Mouse (Mus musculus) heart, postnatal 0 days (tissue): ENCODE measurements around the gene Ier3. TPM values are rescaled to one million over a fixed set of nuclear protein-coding genes. Genes with fewer than 3 reads are reported as not detected.
"Not testable (repeated sequence)": the region's sequence is repeated elsewhere in the genome, so short reads cannot be mapped to it uniquely, and the experiment has no call there.

Experiments used
- ATAC-seq: fragments of 200-750 bp; cut with Nextera tagmentation; 2 replicates; pipeline ENCODE4 v1.8.0; 2017; ENCODE audit warnings: low read depth, moderate number of reproducible peaks, moderate library complexity; ENCODE audit not compliant: insufficient read depth
- DNase-seq: peaks from one replicate; pipeline ENCODE4 v3.0.0-alpha.2; 2016; ENCODE audit warnings: low spot score
- H3K27ac ChIP-seq: fragments of 300-500 bp; sonication (generic); 2 replicates; pipeline ENCODE4 v1.5.1; 2014; ENCODE audit warnings: low read depth, mild to moderate bottlenecking
- H3K27me3 ChIP-seq: fragments of 300-500 bp; sonication (generic); 2 replicates; pipeline ENCODE4 v1.6.1; 2014; ENCODE audit warnings: low read length, mixed read lengths; ENCODE audit not compliant: control insufficient read depth, insufficient read depth
- H3K36me3 ChIP-seq: fragments of 300-500 bp; sonication (generic); replicated peaks from 2 replicates; pipeline ENCODE4 v1.6.1; 2014; ENCODE audit warnings: low read length, mixed read lengths; ENCODE audit not compliant: control insufficient read depth, insufficient read depth
- H3K4me1 ChIP-seq: fragments of 300-500 bp; sonication (generic); 2 replicates; pipeline ENCODE4 v1.6.1; 2014; ENCODE audit warnings: antibody characterized with exemption; ENCODE audit not compliant: control insufficient read depth, insufficient read depth
- H3K4me2 ChIP-seq: fragments of 300-500 bp; sonication (generic); 2 replicates; pipeline ENCODE4 v1.6.1; 2014; ENCODE audit warnings: low read depth, mild to moderate bottlenecking, low read length, moderate library complexity
- H3K4me3 ChIP-seq: fragments of 300-500 bp; sonication (generic); 2 replicates; pipeline ENCODE4 v1.5.1; 2014; ENCODE audit warnings: low read depth, low read length
- H3K9ac ChIP-seq: fragments of 300-500 bp; sonication (generic); replicated peaks from 2 replicates; pipeline ENCODE4 v1.6.1; 2014; ENCODE audit warnings: low read depth, low read length, mixed read lengths
- H3K9me3 ChIP-seq: fragments of 300-500 bp; sonication (generic); replicated peaks from 2 replicates; pipeline ENCODE4 v1.6.1; 2016; ENCODE audit warnings: low read length; ENCODE audit not compliant: control insufficient read depth
- CTCF ChIP-seq: IDR thresholded peaks from 2 replicates; pipeline ENCODE4 v1.5.1; 2016; ENCODE audit warnings: antibody characterized with exemption, control low read depth, low read depth
- EP300 ChIP-seq: IDR thresholded peaks from 2 replicates; pipeline ENCODE4 v1.6.1; 2016; ENCODE audit warnings: antibody characterized with exemption, low read depth
- WGBS: fragments of 180-500 bp; shearing (Covaris S2); extraction: QIAGEN DNeasy Blood & Tissue Kit; methylation state at CpG from one replicate; pipeline ENCODE4 v1.1.7; 2014; 5-methylcytosine and 5-hydroxymethylcytosine counted together
- polyA plus RNA-seq: library from polyadenylated mRNA; unstranded; fragments of >200 nt; fragmentation: Nextera tagmentation; extraction: Ambion mirVana; gene quantifications from 2 replicates; pipeline ENCODE4 v1.2.1, GENCODE M21; 2015
- total RNA-seq: library from RNA; depleted of rRNA; stranded (reverse); fragments of >200 nt; gene quantifications from 2 replicates; pipeline ENCODE4 v1.2.3, GENCODE M21; 2014; ENCODE audit warnings: low replicate concordance

Gene Ier3
- total and polyA plus RNA-seq, 2 experiments from 2014 or later, result 50.5 to 79.4 TPM

DNA sequence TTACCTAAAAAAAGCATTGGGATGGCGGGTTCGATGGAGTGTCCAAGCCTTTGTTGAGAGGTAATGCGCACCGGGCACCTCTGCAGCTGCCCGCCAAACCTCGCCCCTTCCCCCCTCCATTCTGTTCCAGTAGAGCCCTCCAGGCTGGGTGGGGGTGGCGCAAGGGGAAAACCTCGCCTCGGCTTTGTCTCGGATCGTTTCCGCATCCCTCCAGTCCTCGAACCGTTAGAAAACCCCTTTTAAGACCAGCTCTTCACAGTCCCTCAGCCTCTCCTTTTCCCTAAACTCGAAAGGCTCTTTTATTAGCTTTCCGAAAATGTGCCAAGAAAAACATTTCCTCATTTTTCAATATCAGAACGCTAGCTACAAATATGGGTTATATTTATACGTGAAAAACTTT is 16.0 kb downstream of the Ier3 start:
- peak; percentile 62 for DNase-seq
- ATAC-seq, result no peak
- peaks cover 17% of the 10 kb centered on the region for H3K4me1 ChIP-seq

DNA sequence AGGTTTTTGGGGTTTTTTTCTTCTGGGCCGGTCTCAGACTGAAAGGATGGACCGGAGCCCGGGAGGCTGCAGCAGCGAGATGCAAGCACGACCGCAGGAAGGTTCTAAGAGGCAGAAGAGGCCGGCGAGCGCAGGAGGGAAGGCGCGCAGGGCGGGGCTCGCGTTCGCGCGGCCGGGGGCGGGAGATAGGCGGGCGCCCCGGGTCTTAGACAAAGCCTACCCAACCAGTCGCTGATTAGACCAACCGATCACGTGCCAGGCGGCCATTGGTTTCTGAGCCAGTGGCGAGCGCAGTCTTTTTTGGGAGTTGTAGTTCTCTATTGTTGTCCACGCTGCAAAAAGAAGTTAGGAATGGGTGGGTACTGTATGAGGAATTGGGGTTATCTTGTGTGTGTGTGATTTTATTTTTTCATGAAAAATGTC is 16.6 kb downstream of the Ier3 start, which contains the start of gene Tubb5:
Tubb5 (minus strand) TSS at position 185 of the 423 bp plus-strand sequence.
- peak within 1 kb of the TSS; percentile 89 for H3K27ac ChIP-seq
- ATAC-seq, result peak; percentile 73
- peak within 1 kb of the TSS; percentile 73 for H3K4me3 ChIP-seq
- H3K4me2 ChIP-seq, result peak within 1 kb of the TSS; percentile 75
- peak; percentile 98 for DNase-seq
- H3K27me3 ChIP-seq, result no peaks in the 10 kb centered on the region
- peaks cover 29% of the 10 kb centered on the region for H3K36me3 ChIP-seq
- TF ChIP-seq EP300, result peak; percentile 74
- TF ChIP-seq CTCF, result no peak
- H3K9me3 ChIP-seq, result no peaks in the 10 kb centered on the region
- under 1% methylated on average over 29 of the region's 29 CpGs for WGBS
- H3K9ac ChIP-seq, result peak within 1 kb of the TSS; percentile 82
- H3K4me1 ChIP-seq, result peaks cover 17% of the 10 kb centered on the region

More for the DNA sequence above, 16.0 kb downstream of the Ier3 start:
- TF ChIP-seq CTCF, result no peak
- no peak for TF ChIP-seq EP300
- H3K36me3 ChIP-seq, result peaks cover 35% of the 10 kb centered on the region
- H3K9me3 ChIP-seq, result no peaks in the 10 kb centered on the region
- WGBS, result under 1% methylated on average over 18 of the region's 18 CpGs
- H3K4me3 ChIP-seq, result peak overlapping the region; percentile 73
- H3K27ac ChIP-seq, result peak overlapping the region; percentile 89
- peak overlapping the region; percentile 75 for H3K4me2 ChIP-seq
- H3K9ac ChIP-seq, result peak overlapping the region; percentile 82
- no peaks in the 10 kb centered on the region for H3K27me3 ChIP-seq

DNA sequence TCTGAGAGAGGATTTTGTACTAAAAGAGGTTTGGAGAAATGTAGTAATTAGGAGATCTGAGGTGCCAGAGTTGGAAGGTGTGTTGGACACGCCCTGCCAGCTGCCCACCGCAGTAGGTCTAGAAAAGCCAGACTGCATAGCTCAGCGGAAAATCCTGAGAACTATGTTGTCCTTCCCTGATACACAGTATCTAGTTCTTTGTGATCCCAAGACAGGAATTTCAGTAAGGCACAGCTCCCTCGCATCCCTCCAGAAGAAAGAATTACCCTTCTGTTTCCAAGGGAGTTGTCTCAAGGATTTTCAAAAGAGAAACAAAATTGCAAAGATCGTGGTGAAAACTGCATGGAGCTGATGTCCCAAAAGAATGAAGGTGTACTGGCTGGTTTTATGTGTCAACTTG is 17.1 kb downstream of the Ier3 start:
- Histone ChIP-seq H3K27me3 (no peaks in the 10 kb centered on the region), H3K4me2 (peak overlapping the region; percentile 75), H3K9me3 (no peaks in the 10 kb centered on the region), H3K27ac (peak overlapping the region; percentile 89), H3K4me3 (peak overlapping the region; percentile 73), H3K4me1 (peaks cover 17% of the 10 kb centered on the region), H3K9ac (0 out of 2 replicates have a peak overlapping the region, but pooled peaks have one; percentile 4), H3K36me3 (peaks cover 24% of the 10 kb centered on the region)
- 1% methylated on average over 5 of the region's 5 CpGs for WGBS
- TF ChIP-seq EP300, result no peak
- TF ChIP-seq CTCF, result no peak
- ATAC-seq (no peak), DNase-seq (no peak)

DNA sequence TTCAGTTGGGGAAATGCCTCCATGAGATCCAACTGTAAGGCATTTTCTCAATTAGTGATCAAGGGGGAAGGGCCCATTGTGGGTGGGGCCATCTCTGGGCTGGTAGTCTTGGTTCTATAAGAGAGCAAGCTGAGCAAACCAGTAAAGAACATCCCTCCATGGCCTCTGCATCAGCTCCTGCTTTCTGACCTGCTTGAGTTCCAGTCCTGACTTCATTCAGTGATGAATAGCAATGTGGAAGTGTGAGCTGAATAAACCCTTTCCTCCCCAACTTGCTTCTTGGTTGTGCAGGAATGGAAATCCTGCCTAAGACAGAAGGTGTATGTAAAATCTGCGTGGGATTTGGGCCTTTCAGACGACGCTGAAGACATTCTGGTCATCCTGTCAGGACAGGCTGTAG is 17.5 kb downstream of the Ier3 start:
- peaks cover 20% of the 10 kb centered on the region for H3K36me3 ChIP-seq
- not testable (repeated sequence) for DNase-seq, ATAC-seq, H3K27me3 ChIP-seq, H3K9me3 ChIP-seq
- peak overlapping the region; percentile 73; the same call in 1 of the 2 replicates for H3K4me3 ChIP-seq
- WGBS, result 45% methylated on average over 3 of the region's 3 CpGs
- peak overlapping the region; percentile 89 for H3K27ac ChIP-seq
- peaks cover 17% of the 10 kb centered on the region for H3K4me1 ChIP-seq
- peak overlapping the region; percentile 75 for H3K4me2 ChIP-seq
- 0 out of 2 replicates have a peak overlapping the region, but pooled peaks have one; percentile 4 for H3K9ac ChIP-seq

DNA sequence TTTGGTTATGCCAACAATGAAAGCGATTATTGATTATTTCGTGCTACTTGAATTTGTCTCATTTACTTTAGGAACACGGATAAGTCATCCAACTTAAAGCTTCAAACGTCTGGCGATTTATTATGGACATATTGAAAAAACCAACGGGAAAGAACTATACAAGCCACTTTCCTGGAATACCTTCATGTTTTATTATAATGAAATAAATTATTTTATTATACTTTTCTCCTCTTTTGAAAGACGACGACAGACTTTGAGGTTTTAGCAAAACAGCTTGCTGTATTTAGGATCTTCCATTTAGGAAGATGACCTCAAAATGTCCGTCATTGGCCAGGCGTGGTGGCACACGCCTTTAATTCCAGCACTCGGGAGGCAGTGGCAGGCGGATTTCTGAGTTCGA is 19.1 kb downstream of the Ier3 start:
- Histone ChIP-seq H3K9ac (no peak overlapping the region; the same call in 1 of the 2 replicates), H3K27ac (peak overlapping the region; percentile 86), H3K4me3 (peak overlapping the region; percentile 70), H3K9me3 (no peaks in the 10 kb centered on the region), H3K27me3 (no peaks in the 10 kb centered on the region), H3K4me1 (peaks cover 13% of the 10 kb centered on the region), H3K4me2 (peak overlapping the region; percentile 54), H3K36me3 (peaks cover 15% of the 10 kb centered on the region)
- DNase-seq, result no peak
- TF ChIP-seq EP300, result no peak
- TF ChIP-seq CTCF, result no peak
- no peak for ATAC-seq
- 53% methylated on average over 14 of the region's 14 CpGs for WGBS
